Mouse (Mus musculus): ENCODE measurements around the gene Pbrm1.

GRCm38 (mm10) chr14:31000816-31001306, 18.1 kb upstream of the Pbrm1 start:
- TF ChIP-seq CTCF (IDR thresholded peaks at IDR 0.05; ENCODE audit: insufficient read depth, low read length) (no peak), POLR2A (IDR thresholded peaks at IDR 0.05; ENCODE audit: borderline replicate concordance, extremely low read depth, low read depth, low read length) (no peak)

Data from lung, adult 2 months (tissue).